Mouse (Mus musculus) cerebellum, postnatal 14 days (tissue): ENCODE measurements around the gene Gm21882.
"Not testable (repeated sequence)": the region's sequence is repeated elsewhere in the genome, so short reads cannot be mapped to it uniquely, and the experiment has no call there.

Source experiments
- DNase-seq, 2 experiments: peaks; one replicate each; pipeline ENCODE4 v3.0.0; 2021; ENCODE audit warnings: mixed read lengths in 2 of 2

Gm21882 gene

DNA sequence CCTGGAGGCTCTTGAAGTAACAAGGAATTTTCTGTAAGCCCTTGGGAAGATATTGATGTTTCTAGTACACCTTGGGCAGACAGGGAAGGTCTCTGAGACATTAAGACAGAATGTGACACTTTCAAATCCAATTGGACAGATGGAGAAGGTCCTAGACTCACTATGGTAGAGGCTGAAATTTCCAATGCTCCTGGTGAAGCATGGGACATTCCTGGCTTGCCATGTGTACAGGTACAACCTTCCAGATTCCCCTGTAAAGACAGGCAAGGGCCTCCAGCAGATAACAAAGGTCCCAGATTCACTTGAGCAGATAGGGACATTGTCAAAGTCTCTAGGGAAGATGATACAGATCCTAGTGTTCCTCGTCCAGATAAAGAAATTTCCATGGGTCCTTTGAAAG, at the start of gene Gm21882:
Gene Gm21882, minus strand, starts transcription at position 101 of the 400 bp plus-strand sequence.
- DNase-seq, result not testable (repeated sequence)
